In the genomic region with DNA sequence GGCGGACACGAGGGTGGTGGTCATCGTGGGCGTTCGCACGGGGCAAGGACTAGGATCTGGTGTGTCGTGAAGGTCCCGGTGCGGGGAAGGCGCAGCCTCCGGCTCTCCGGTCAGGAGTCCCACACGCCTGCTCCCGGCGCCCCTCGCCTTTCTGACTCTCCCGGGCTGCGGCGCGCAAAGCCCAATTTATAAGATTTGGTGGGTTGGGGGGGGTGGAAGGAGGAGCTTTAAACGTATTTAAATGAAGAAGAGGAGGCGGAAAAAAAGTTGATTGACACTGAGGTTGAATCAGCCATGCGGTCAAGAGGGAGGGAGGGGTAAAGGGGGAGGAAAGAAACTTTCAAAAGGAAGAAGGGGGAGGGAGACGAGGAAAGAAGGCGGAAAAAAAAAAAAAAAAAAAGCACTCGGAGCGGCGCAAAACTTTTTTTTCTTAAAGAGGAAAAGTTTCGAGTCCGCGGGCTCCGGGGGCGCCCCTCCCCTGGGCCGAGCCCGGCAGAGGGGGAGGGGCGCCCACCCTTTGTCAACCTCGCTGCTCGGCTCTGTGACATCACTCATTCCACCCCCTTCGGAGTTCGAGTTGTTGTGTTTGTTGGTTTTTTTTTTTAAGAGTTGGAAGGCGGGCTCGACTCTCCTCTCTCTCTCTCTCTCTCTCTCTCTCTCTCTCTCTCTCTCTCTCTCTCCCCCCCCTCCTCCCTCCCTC, we compare ENCODE assay signal across 8 mouse cellular contexts. TPM values are rescaled to one million over a fixed set of nuclear protein-coding genes. Genes with fewer than 3 reads are reported as not detected.
DNase-seq lines count a peak whose midpoint lies in the region; ATAC-seq and TF ChIP-seq lines count a peak whose summit lies in the region.

A gene (minus strand): TSS at position 162 of the 700 bp plus-strand sequence.

- POLR2A ChIA-PET in Patski (lab: Charles Lee) = interaction anchor here (0.6 to 5.5 kb wide), 8 partner anchors 18 to 1775 kb away, joined by 4 to 39 read pairs (median 6); no protein-coding TSS in a partner anchor

- no peaks in the 10 kb centered on the region for H3K9me3 ChIP-seq in hindbrain, embryonic 16.5 days (ENCODE audit: control insufficient read depth, low read length)

- intact Hi-C loops in gastrocnemius, adult 2 months (cut with DNase I) = loop anchor here (2.0 to 5.0 kb wide), 4 partner anchors 18 to 356 kb away; no protein-coding TSS in a partner anchor
- intact Hi-C loops in left cerebral cortex, postnatal 10 days (cut with DNase I) = loop anchor here (5.0 kb wide), 2 partner anchors 51 to 141 kb away; no protein-coding TSS in a partner anchor

- TF ChIP-seq CTCF in Patski (IDR thresholded peaks at IDR 0.05) = no peak
- TF ChIP-seq CTCF in gastrocnemius, adult 2 months (IDR thresholded peaks at IDR 0.05) = no peak

- no peaks in the 10 kb centered on the region for H3K27me3 ChIP-seq in Patski
- peaks cover 8% of the 10 kb centered on the region for H3K27me3 ChIP-seq in hindbrain, embryonic 16.5 days (replicated peaks; ENCODE audit: control insufficient read depth, insufficient read depth, low read length)

- peak within 1 kb of the TSS; percentile 97 for H3K4me3 ChIP-seq in gastrocnemius, adult 2 months
- H3K4me3 ChIP-seq in hindbrain, embryonic 16.5 days (ENCODE audit: low read length) = peak within 1 kb of the TSS; percentile 74

- H3K4me1 ChIP-seq in hindbrain, embryonic 16.5 days (ENCODE audit: control insufficient read depth, insufficient read depth, low read depth, low read length) = peaks cover 22% of the 10 kb centered on the region

- CTCF ChIA-PET in Patski (lab: Charles Lee) = interaction anchor here (0.6 kb wide), 2 partner anchors 34 to 266 kb away, joined by 3 read pairs; no protein-coding TSS in a partner anchor

- peak; percentile 14 for ATAC-seq in Patski
- ATAC-seq in hindbrain, embryonic 16.5 days = peak; percentile 37
- peak; percentile 54 for ATAC-seq in megakaryocyte progenitor cell, adult 5-6 weeks (replicated peaks; ENCODE audit: poor library complexity)

- WGBS in hindbrain, embryonic 16.5 days = under 1% methylated on average over 33 of the region's 42 CpGs

- peak within 1 kb of the TSS; percentile 99 for H3K27ac ChIP-seq in gastrocnemius, adult 2 months
- peak within 1 kb of the TSS; percentile 86 for H3K27ac ChIP-seq in hindbrain, embryonic 16.5 days (ENCODE audit: low read depth, low read length)

- peak within 1 kb of the TSS; percentile 97 for H3K4me2 ChIP-seq in hindbrain, embryonic 16.5 days (ENCODE audit: low read length)

- DNase-seq in Patski (ENCODE audit: low read depth, low spot score) = peak; percentile 93
- DNase-seq in cerebellum, postnatal 4 days (ENCODE audit: low spot score in 2 of 2) = peak; percentile 79 to 84
- DNase-seq in gastrocnemius, adult 2 months = peak; percentile 95
- DNase-seq in left cerebral cortex, postnatal 10 days (ENCODE audit: extremely low spot score in 1 of 2, low spot score in 2 of 2) = peak; percentile 82 to 94
- DNase-seq in right cerebral cortex, postnatal 36 days (ENCODE audit: low spot score in 2 of 2) = peak; percentile 46 to 54
- DNase-seq in yolk sac, embryonic 10.5 days (ENCODE audit: low spot score) = peak; percentile 98

- in situ Hi-C loops in Patski (cut with MboI; ENCODE audit: low pct_unique_long_range_greater_than_20kb) = no loop called here

- H3K36me3 ChIP-seq in hindbrain, embryonic 16.5 days (ENCODE audit: control insufficient read depth, insufficient read depth, low read length) = no peaks in the 10 kb centered on the region

- peak within 1 kb of the TSS; percentile 86 for H3K9ac ChIP-seq in hindbrain, embryonic 16.5 days (ENCODE audit: low read depth, low read length)

RNA-seq across cellular contexts. Expression of the gene that starts here (rescaled TPM):
- 292 TPM for polyA plus RNA-seq in Patski (2021)
- total RNA-seq in gastrocnemius, adult 2 months (2021) = 10 to 100 TPM; 25.7 to 46.6 TPM
- 38.0 and 50.8 TPM in 2 replicates for polyA plus RNA-seq in hindbrain, embryonic 16.5 days (2015; fragmentation: Nextera tagmentation; extraction: Ambion mirVana)
- 10 to 100 TPM; 36.4 to 46.9 TPM for total RNA-seq in left cerebral cortex, postnatal 10 days (2021)
- 8.8 and 14.1 TPM in 2 replicates for total RNA-seq in megakaryocyte progenitor cell, adult 5-6 weeks (2015)
- 1.8 and 2.6 TPM in 2 replicates for total RNA-seq in megakaryocyte progenitor cell, adult 5-6 weeks (2017)

Comparison
In these comparisons a context has a peak if more than half of its experiments do, and no peak if none do; other contexts are left out.
1. Peak in every context shown above with its lines: DNase-seq, ATAC-seq, H3K4me3 ChIP-seq and H3K27ac ChIP-seq.